10 mouse cellular contexts compared by ENCODE assay signal in genomic region chr12:17738473-17738872, GRCm38 (mm10). TPM values are rescaled to one million over a fixed set of nuclear protein-coding genes. Genes with fewer than 3 reads are reported as not detected.
DNase-seq lines count a peak whose midpoint lies in the region; ATAC-seq and TF ChIP-seq lines count a peak whose summit lies in the region.
"Had no signal": no experiment of that assay in that cellular context is flagged by ENCODE, and none has a peak within 500 bp of the region (broad histone marks: within the 10 kb centered on the region; RNA-seq: fewer than 3 reads in every experiment).

No protein-coding gene starts in this region.

- 44% methylated on average over 6 of the region's 6 CpGs for WGBS in liver, adult 2 months
- WGBS in liver, embryonic 13.5 days (ENCODE audit: insufficient replicate concordance): 58% methylated on average over 6 of the region's 6 CpGs
- WGBS in stomach, embryonic 14.5 days: 43% methylated on average over 6 of the region's 6 CpGs

- H3K27ac ChIP-seq in liver, adult 2 months (replicated peaks; ENCODE audit: insufficient read depth, low read depth, low read length): no peak overlapping the region
- H3K27ac ChIP-seq in liver, embryonic 13.5 days: peak overlapping the region; percentile 68
- H3K27ac ChIP-seq in stomach, embryonic 14.5 days (ENCODE audit: low read length): no peak overlapping the region

- no peaks in the 10 kb centered on the region for H3K9me3 ChIP-seq in liver, embryonic 13.5 days (replicated peaks)
- H3K9me3 ChIP-seq in stomach, embryonic 14.5 days (ENCODE audit: control insufficient read depth, low read depth, low read length): no peaks in the 10 kb centered on the region

- ATAC-seq in liver, embryonic 13.5 days (ENCODE audit: low read depth): peak; percentile 67
- ATAC-seq in stomach, embryonic 14.5 days (ENCODE audit: insufficient number of reproducible peaks, insufficient read depth, low FRiP score, low read depth): peak; percentile 25; the same call in 1 of the 2 replicates
- ATAC-seq: inflammation-experienced regulatory T-cells, adult 6 months had no signal

- H3K36me3 ChIP-seq in liver, adult 2 months (ENCODE audit: control insufficient read depth, insufficient read depth, low read length): no peaks in the 10 kb centered on the region
- H3K36me3 ChIP-seq in liver, embryonic 13.5 days: no peaks in the 10 kb centered on the region
- no peaks in the 10 kb centered on the region for H3K36me3 ChIP-seq in stomach, embryonic 14.5 days (ENCODE audit: control insufficient read depth, insufficient read depth, low read length)

- H3K4me2 ChIP-seq in liver, embryonic 13.5 days: no peak overlapping the region
- H3K4me2 ChIP-seq in stomach, embryonic 14.5 days (replicated peaks; ENCODE audit: low read depth, low read length): no peak overlapping the region

- H3K4me1 ChIP-seq in liver, adult 2 months (ENCODE audit: control insufficient read depth, insufficient read depth, low read length): peaks cover 20% of the 10 kb centered on the region
- peaks cover 84% of the 10 kb centered on the region for H3K4me1 ChIP-seq in liver, embryonic 13.5 days (replicated peaks)
- peaks cover 33% of the 10 kb centered on the region for H3K4me1 ChIP-seq in stomach, embryonic 14.5 days (ENCODE audit: control insufficient read depth, insufficient read depth, low read length)

- DNase-seq in adrenal gland, adult (ENCODE audit: inconsistent age in 2 of 2, low spot score in 1 of 2): peak; percentile 42 to 72
- no peak for DNase-seq in adrenal gland, adult 2 months
- peak; percentile 21 for DNase-seq in liver, adult 2 months (ENCODE audit: extremely low read depth, low read depth, low spot score)
- no peak for DNase-seq in liver
- DNase-seq in liver, embryonic 13.5 days: no peak
- DNase-seq in urinary bladder, postnatal 4 days (ENCODE audit: low spot score in 2 of 2): no peak
- DNase-seq in testis, postnatal 10 days (ENCODE audit: low spot score): no peak
- DNase-seq: cerebellum, adult 9-10 months had no signal

- no peak overlapping the region for H3K9ac ChIP-seq in liver, adult 2 months (ENCODE audit: low read depth, low read length)
- no peak overlapping the region for H3K9ac ChIP-seq in liver, embryonic 13.5 days
- H3K9ac ChIP-seq in stomach, embryonic 14.5 days (replicated peaks; ENCODE audit: low read depth, low read length): no peak overlapping the region

- no peak for TF ChIP-seq POLR2A in liver, adult 2 months (IDR thresholded peaks at IDR 0.05; ENCODE audit: extremely low read depth, insufficient read depth, low read length)

- H3K27me3 ChIP-seq in liver, adult 2 months (ENCODE audit: control insufficient read depth, insufficient read depth, low read length): no peaks in the 10 kb centered on the region
- no peaks in the 10 kb centered on the region for H3K27me3 ChIP-seq in liver, embryonic 13.5 days
- no peaks in the 10 kb centered on the region for H3K27me3 ChIP-seq in stomach, embryonic 14.5 days (ENCODE audit: control insufficient read depth, insufficient read depth, low read length)

- H3K79me2 ChIP-seq in liver, adult 2 months (ENCODE audit: control insufficient read depth, insufficient read depth, low read length): peaks cover 23% of the 10 kb centered on the region

- no peak overlapping the region for H3K4me3 ChIP-seq in liver, adult 2 months (ENCODE audit: insufficient read depth, low read depth, low read length)
- no peak overlapping the region for H3K4me3 ChIP-seq in liver, embryonic 13.5 days (replicated peaks)
- H3K4me3 ChIP-seq in stomach, embryonic 14.5 days (ENCODE audit: low read depth, low read length): no peak overlapping the region

- TF ChIP-seq CTCF in liver, adult 2 months (IDR thresholded peaks at IDR 0.05; ENCODE audit: low read depth, low read length): no peak

RNA-seq across cellular contexts. Expression of gene Hpcal1, which starts 47.8 kb away (rescaled TPM):
- 10 to 100 TPM; 24.2 to 26.0 TPM for total RNA-seq in adrenal gland, adult 2 months (2021)
- 31.7 and 33.5 TPM in 2 replicates for polyA plus RNA-seq in adrenal gland, adult 2 months (2012; rRNA removed)
- 8.5 and 10.5 TPM in 2 replicates for total RNA-seq in liver, adult 2 months (2014; rRNA removed)
- polyA plus RNA-seq in liver, adult 2 months (2012; rRNA removed): 16.6 and 23.2 TPM in 2 replicates
- polyA plus RNA-seq in liver, embryonic 13.5 days (2015; fragmentation: Nextera tagmentation; extraction: Ambion mirVana): 15.7 and 16.0 TPM in 2 replicates
- polyA plus RNA-seq in stomach, embryonic 14.5 days (2014; fragmentation: Nextera tagmentation; extraction: Ambion mirVana): 55.3 and 57.5 TPM in 2 replicates

Comparison
In these comparisons a context has a peak if more than half of its experiments do, and no peak if none do; other contexts are left out.
1. DNase-seq: peak in adrenal gland, adult (2 of 2) and liver, adult 2 months (single experiment); none in adrenal gland, adult 2 months (single experiment), liver (single experiment), liver, embryonic 13.5 days (single experiment), urinary bladder, postnatal 4 days (0 of 2) and testis, postnatal 10 days (single experiment).